Mouse (Mus musculus): ENCODE measurements around the gene Myoc.
A peak's percentile ranks its signal among the peaks of the same experiment; 100 is the strongest.

The Myoc gene

DNA sequence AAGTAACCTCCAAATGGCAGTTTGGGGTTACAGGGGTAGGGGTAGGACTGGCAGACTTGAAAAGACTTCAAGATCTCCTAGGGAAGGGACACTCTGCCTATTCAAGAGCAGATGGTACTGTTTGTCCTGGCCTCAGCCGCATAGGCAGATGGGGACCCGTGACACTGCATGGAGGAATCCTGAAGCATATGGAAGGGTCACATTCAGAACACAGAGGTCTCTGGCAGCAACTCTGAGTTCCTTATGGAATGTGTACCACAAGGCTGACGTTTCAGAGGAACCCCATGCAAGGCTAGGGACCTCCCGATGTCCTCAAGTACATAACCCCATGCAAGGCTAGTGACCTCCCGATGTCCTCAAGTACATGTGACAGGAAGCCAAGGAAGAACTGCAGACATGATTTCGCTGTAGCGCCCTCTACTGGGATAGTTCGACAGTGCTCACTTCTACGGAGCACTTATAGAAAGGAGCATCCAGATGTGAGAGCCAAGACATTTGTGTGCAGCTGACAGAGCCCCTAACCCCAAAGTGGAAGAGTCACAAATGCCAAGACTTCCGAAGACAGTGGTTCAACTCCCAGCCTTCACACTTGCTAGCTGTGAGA, 7.2 kb downstream of the Myoc start:
- peak; percentile 33 for DNase-seq (ENCODE audit: extremely low read depth, low read depth)

DNA sequence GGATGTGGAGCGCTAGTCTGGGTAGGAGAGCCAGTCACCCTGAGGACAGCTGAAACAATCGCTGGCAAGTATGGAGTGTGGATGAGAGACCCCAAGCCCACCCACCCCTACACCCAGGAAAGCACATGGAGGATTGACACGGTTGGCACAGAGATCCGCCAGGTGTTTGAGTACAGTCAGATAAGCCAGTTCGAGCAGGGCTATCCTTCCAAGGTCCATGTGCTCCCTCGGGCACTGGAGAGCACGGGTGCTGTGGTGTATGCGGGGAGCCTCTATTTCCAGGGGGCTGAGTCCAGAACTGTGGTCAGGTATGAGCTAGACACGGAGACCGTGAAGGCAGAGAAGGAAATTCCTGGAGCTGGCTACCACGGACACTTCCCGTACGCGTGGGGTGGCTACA, 9.5 kb downstream of the Myoc start:
- DNase-seq (ENCODE audit: extremely low read depth, low read depth): no peak

DNA sequence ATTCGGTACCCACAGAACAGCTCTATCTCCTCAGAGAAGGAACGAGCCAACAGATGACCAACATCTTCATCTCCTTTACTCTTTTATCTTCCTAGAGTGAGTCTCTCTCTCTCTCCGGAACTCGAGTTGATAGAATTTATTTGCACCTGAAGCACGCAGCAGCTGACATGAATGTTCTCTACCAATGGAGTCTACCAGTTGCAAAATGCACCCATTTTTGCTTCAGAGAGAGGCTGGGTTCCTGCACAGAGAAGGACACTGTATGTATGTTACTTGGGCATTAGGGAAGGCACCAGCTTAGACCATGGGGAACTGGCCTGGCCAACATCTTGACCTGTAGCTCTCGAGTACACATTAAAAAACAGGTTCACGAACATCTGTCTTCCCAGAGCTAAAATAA, 19.2 kb downstream of the Myoc start, which contains the start of gene Myocos:
TSS of gene Myocos (minus strand) at position 101 of the 400 bp plus-strand sequence.
- no peak for DNase-seq (ENCODE audit: extremely low read depth, low read depth)

DNA sequence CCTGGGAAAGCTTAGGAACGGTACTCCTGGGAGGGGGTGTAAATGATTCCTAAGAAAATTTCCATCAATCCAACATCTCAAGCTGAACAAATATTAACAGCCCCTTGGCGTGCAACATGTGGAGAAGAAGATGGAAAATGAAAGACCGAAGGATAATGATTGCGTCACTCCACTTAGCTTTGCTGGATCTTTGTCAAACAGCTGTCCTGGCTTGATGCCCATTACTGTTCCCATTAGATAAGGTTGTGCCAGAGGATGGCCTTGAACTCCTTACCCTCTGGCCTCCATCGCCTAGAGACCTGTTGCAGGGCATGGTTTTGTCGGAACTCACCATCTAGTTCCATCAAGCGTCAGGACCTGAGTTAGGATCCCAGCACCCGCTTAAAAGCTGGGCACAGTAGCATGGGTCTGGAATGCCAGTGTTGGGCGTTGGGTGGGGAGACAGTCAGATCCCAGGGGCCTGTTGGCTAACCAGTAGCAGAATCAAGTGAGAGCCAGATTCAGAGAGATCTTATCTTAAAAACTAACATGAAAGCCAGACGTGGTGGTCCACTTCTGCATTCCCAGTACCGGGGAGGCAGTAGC, 21.4 kb downstream of the Myoc start:
- DNase-seq (ENCODE audit: extremely low read depth, low read depth): peak; percentile 11

DNA sequence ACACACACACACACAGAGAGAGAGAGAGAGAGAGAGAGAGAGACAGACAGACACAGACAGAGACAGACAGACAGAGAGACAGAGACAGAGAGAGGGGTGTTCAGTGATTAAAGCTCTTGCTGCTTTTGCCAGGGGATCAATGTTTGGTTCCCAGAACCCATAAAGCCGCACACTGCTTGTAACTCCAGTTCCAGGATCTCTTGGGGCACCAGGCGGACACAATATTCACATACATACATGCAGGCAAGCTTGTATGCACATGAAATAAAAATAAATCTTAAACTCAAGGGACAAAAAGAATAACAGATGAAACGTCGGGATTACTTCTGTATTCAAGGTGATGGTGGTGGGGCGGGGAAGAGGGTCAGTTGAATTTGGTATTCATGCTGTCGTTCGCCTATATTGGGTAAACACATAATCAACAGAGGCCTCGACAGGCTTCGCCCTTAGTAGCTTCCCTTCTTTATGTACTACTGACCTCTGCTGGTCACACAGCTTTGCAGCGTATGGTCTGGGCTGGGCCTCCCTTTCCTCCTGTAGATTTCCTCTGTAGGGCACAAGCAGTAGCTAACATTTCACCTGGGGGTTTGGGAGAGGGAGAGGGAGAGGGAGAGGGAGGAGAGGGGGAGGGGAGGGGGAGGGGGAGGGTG, 26.0 kb downstream of the Myoc start:
- DNase-seq (ENCODE audit: extremely low read depth, low read depth): peak; percentile 63

DNA sequence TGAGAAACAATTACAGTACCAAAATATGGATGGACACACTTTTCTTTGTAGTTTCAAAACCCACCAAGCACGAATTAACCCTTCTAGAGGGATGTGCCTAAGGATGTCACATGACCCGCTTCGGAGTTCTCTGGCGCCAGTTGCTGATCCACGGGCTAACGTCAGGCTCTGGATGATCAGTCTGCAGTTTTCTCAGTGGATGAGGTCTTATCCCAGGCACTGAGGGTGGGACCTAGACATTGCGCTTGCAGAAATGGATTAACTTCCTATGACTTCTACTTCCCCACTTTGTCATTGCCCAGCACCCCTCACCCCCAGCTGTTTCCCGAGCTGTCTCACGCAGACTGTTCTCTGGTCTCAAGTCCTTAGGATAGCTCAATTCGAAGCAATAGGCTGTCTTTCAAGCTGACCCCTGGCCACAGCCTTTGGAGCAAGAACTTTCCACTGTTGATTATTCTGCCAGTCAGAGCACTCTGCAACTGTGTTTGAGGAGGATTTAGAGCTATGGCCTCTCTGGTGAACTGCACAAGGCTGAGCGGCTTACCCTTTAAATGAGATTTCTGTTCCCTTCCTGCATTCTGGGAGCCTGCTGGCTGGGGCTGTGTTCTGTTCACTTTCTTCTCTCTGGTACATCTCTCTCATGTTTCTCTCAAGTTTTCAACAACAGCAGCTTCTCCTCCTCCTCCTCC, 26.7 kb downstream of the Myoc start:
- DNase-seq (ENCODE audit: extremely low read depth, low read depth): peak; percentile 33

DNA sequence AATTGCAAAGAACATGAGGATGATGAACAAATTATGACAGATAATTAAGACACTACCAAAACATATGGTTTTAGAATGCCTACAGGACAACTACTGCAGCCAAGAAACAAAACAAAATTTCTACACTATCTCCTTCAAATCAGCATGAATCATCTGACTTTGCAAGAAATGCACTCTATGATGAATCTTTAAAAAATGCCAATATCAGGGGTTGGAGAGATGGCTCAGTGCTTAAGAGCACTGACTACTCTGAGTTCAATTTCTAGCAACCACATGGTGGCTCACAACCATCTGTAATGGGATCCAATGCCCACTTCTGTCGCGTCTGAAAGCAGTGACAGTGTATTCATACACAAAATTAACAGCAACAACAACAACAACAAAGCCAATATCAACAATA, 54.8 kb downstream of the Myoc start:
- no peak for DNase-seq (ENCODE audit: extremely low read depth, low read depth)

DNA sequence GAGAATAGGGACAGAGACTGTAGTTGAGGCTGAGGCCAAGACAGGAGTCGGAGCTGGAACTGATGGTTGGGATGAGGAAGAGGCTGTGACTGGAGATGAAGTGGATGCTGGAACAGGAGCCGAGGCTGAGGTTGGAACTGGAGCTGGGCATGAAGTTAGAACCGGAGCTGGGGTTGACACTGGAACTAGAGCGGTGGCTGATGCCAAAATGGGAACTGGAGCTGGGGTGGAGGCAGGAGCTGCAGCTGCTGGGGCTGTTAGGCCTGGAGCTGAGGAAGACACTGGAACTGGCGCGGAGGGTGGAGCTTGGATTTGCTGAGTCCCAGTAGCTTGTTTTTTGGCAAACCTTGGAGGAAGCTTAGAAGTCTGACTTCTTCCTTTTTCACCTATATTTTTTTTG, 58.9 kb downstream of the Myoc start:
- no peak for DNase-seq (ENCODE audit: extremely low read depth, low read depth)
